Mouse (Mus musculus) c-Kit-positive CD71-negative TER-119-negative erythroid progenitor cells, embryonic 14.5 days (primary cell): ENCODE measurements at regions not wholly inside any gene's neighbourhood (a gene's known extent, or its start where the extent isn't known, plus 50 kb on each side); places are given as distances from the start of the nearest gene placed in this dataset.
"Not testable (repeated sequence)": the region's sequence is repeated elsewhere in the genome, so short reads cannot be mapped to it uniquely, and the experiment has no call there.

Experiments
- DNase-seq: peaks from one replicate; pipeline ENCODE4 v3.0.0-alpha.2; 2013; ENCODE audit warnings: low read depth

DNA sequence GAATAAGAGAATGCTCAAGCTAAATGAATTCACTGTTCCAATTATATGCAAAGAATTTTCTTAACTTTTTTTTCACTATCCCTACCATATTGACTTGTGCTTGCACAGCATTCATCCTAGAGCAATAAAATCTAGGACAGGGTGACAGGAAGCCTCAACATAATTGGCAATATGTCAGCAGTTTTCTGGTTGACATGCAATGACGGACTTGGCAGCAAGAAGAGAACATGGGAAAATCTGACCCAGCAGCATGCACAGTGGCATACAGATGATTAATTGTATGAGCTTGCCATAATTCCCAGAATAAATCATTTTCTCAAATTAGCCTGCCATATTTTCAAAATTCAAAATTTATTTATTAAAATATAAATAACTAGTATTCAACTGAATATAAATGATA, 152.7 kb downstream of the Amy2a5 start:
- no peak for DNase-seq

GRCm38 (mm10) chr3:113090850-113091249, 167.8 kb downstream of the Amy2a5 start:
- not testable (repeated sequence) for DNase-seq

DNA sequence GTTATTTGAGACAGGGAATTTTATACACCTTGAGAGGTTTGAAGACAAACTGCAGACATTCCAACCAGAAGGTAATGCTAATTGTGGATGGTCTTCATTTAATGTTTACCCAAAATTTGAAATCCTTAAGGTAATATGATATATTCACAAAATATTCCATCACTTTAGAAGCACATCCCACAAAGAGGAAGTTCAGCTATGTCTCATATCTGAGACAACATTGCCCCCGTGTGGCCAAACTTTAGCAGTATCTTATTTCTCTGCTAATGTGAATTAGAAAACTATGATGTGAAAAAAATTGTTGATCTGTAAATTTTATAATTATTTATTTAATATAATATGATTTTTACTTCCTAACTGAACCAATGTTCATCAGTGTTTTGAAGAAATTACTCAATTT, 177.9 kb downstream of the Amy2a5 start:
- DNase-seq, result peak; percentile 38
